Mouse (Mus musculus): Measurements from ENCODE around the gene Aym1. TPM values are rescaled to one million over a fixed set of nuclear protein-coding genes. Genes with fewer than 3 reads are reported as not detected.
"Not testable (repeated sequence)": the region's sequence is repeated elsewhere in the genome, so short reads cannot be mapped to it uniquely, and the experiment has no call there.

Gene Aym1
- polyA plus RNA-seq, 1 experiment from 2014 or later, result not detected

DNA sequence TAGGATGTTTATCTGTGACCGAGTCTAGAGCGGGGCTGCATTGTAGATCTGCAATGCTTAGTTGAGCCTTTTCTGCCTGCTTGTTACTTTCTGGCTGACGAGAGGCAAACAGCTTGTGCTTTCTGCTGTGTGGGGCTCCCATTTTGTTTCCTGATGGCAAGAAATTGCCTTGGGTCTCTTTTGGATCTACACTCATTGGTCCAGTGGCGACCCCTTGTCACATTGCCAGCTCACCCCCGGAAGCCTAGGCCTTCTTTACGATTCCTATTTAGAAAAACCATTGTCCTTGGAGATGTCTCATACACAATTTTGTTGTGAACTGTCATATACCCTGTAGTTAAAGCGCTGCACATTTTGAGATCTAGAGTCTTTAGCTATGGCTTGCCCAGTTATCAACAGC lies 4.2 kb downstream of the Aym1 start:
- Histone ChIP-seq H3K4me1 (ENCODE audit: insufficient read depth) (no peaks in the 10 kb centered on the region), H3K36me3 (replicated peaks; ENCODE audit: insufficient read depth, low read length) (no peaks in the 10 kb centered on the region), H3K27ac (ENCODE audit: low read depth) (no peak overlapping the region), H3K4me3 (ENCODE audit: low read depth, low read length) (no peak overlapping the region), H3K9ac (replicated peaks) (no peak overlapping the region), H3K4me2 (ENCODE audit: low read depth, low read length) (no peak overlapping the region), H3K27me3 (ENCODE audit: insufficient read depth, low read length) (peaks cover 3% of the 10 kb centered on the region; the same call in 1 of the 2 replicates), H3K9me3 (ENCODE audit: low read length) (no peaks in the 10 kb centered on the region)
- WGBS (ENCODE audit: insufficient replicate concordance), result 70% methylated on average over 7 of the region's 7 CpGs
- TF ChIP-seq EP300 (IDR thresholded peaks at IDR 0.05; ENCODE audit: low read depth) (no peak), CTCF (IDR thresholded peaks at IDR 0.05; ENCODE audit: low read depth) (no peak)
- DNase-seq (no peak), ATAC-seq (no peak)

DNA sequence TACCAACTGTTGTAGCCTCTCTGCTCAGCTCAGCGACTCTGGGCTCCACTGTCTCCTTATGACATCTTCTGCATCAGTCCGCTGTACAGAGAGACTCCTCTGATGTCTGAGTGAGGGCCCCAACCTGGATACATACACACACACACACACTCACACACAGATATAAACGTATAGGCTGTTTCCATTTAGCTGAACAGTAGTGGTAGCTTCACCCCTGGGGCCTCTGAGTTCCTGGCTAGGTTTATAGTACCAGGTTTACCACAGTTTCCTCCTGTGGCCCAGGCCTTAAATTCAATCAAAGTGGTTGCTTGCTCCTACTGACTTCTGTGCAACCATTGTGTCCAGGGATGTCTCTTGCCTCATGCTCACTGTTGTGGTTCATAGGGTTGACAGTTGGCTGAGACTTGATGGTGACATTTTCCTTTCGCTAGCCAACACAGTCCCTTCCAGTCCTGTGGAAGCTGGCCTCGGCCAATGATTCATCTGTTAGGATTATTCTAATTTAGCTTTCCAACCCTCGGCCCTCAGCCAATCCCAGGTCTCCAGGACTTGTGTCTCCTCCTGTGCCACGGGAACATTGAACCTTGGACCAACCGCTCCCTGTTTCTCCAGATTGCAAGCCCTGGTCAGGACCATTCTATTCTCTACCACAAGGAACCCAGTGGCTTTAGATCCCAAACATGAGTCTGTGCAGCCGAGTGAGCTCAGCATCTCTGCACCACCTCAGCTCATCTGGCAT lies 5.3 kb downstream of the Aym1 start:
- Histone ChIP-seq H3K36me3 (replicated peaks; ENCODE audit: insufficient read depth, low read length) (no peaks in the 10 kb centered on the region), H3K27ac (ENCODE audit: low read depth) (no peak overlapping the region), H3K4me1 (ENCODE audit: insufficient read depth) (no peaks in the 10 kb centered on the region), H3K4me3 (ENCODE audit: low read depth, low read length) (no peak overlapping the region), H3K27me3 (ENCODE audit: insufficient read depth, low read length) (peaks cover 7% of the 10 kb centered on the region), H3K9me3 (ENCODE audit: low read length) (no peaks in the 10 kb centered on the region), H3K9ac (replicated peaks) (no peak overlapping the region), H3K4me2 (ENCODE audit: low read depth, low read length) (no peak overlapping the region)
- no peak for DNase-seq
- ATAC-seq, result no peak
- WGBS (ENCODE audit: insufficient replicate concordance), result 59% methylated on average over 9 of the region's 9 CpGs
- TF ChIP-seq EP300 (IDR thresholded peaks at IDR 0.05; ENCODE audit: low read depth), result no peak
- TF ChIP-seq CTCF (IDR thresholded peaks at IDR 0.05; ENCODE audit: low read depth), result no peak

DNA sequence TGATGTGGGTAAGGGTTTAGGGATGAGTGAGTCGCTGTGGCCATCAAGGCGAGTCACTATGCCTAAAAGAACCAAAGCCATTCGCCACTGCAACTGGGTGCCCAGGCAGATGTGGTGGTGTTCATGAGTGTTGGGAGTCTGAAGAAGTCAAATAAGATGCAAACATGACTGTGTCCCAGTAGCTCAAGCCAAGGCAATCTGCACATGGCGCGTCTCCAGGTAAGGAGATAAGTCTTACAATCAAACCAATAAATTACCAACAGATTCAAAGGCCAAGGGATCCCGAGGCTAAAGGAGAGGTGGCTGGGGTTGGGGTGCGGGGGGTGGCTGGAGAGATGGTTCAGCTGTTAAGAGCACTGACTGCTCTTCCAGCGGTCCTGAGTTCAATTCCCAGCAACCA lies 6.1 kb downstream of the Aym1 start:
- Histone ChIP-seq H3K9ac (replicated peaks) (no peak overlapping the region), H3K36me3 (replicated peaks; ENCODE audit: insufficient read depth, low read length) (no peaks in the 10 kb centered on the region), H3K27ac (ENCODE audit: low read depth) (no peak overlapping the region), H3K4me3 (ENCODE audit: low read depth, low read length) (no peak overlapping the region), H3K9me3 (ENCODE audit: low read length) (no peaks in the 10 kb centered on the region), H3K4me2 (ENCODE audit: low read depth, low read length) (no peak overlapping the region), H3K27me3 (ENCODE audit: insufficient read depth, low read length) (peaks cover 7% of the 10 kb centered on the region), H3K4me1 (ENCODE audit: insufficient read depth) (no peaks in the 10 kb centered on the region)
- WGBS (ENCODE audit: insufficient replicate concordance), result 77% methylated on average over 8 of the region's 8 CpGs
- TF ChIP-seq EP300 (IDR thresholded peaks at IDR 0.05; ENCODE audit: low read depth) (no peak), CTCF (IDR thresholded peaks at IDR 0.05; ENCODE audit: low read depth) (no peak)
- no peak for ATAC-seq
- DNase-seq, result no peak

DNA sequence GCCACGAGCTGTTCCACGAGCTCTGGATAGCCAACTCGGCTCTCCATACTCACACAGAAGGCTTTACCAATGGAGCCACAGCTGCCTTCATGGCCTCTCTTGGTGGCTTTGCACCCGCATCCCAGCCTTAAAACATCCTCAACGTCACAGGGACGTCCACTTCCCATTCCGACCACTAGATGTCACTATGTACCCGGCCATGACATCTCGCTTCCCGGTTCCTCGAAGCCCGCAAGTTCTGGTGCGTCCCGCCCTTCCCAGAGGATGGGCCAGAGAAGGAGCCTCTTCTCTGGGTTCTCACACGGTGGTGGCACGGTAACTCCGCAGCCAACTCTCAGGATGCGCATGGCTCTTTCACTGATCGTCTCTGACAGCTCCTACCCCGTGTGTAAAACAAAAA lies 8.8 kb downstream of the Aym1 start:
- peaks cover 7% of the 10 kb centered on the region for H3K27me3 ChIP-seq (ENCODE audit: insufficient read depth, low read length)
- TF ChIP-seq EP300 (IDR thresholded peaks at IDR 0.05; ENCODE audit: low read depth), result no peak
- TF ChIP-seq CTCF (IDR thresholded peaks at IDR 0.05; ENCODE audit: low read depth), result peak; percentile 94
- ATAC-seq, result no peak
- H3K27ac ChIP-seq (ENCODE audit: low read depth), result no peak overlapping the region
- H3K9me3 ChIP-seq (ENCODE audit: low read length), result no peaks in the 10 kb centered on the region
- H3K4me1 ChIP-seq (ENCODE audit: insufficient read depth), result no peaks in the 10 kb centered on the region
- no peaks in the 10 kb centered on the region for H3K36me3 ChIP-seq (replicated peaks; ENCODE audit: insufficient read depth, low read length)
- WGBS (ENCODE audit: insufficient replicate concordance), result 5% methylated on average over 20 of the region's 20 CpGs
- DNase-seq, result peak; percentile 72
- no peak overlapping the region for H3K9ac ChIP-seq (replicated peaks)
- H3K4me2 ChIP-seq (ENCODE audit: low read depth, low read length), result no peak overlapping the region
- no peak overlapping the region for H3K4me3 ChIP-seq (ENCODE audit: low read depth, low read length)

DNA sequence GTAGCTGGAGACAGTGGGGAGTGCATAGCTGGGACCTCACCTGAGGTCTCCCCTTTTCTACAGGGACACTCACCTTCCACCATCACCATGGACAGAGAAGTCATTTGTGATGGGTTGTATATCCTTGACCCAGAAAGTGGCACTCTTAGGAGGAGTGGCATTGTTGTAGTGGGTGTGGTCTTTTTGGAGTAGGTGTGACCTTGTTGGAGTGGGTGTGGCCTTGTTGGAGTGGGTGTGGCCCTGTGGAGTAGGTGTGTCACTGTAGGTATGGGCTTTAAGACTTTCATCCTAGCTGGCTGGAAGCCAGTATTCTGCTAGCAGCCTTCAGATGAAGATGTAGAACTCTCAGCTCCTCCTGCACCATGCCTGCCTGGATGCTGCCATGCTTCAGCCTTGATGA lies 10.6 kb downstream of the Aym1 start:
- not testable (repeated sequence) for H3K36me3 ChIP-seq (replicated peaks; ENCODE audit: insufficient read depth, low read length); H3K4me1 ChIP-seq (ENCODE audit: insufficient read depth); H3K27ac ChIP-seq (ENCODE audit: low read depth); H3K4me2 ChIP-seq (ENCODE audit: low read depth, low read length); DNase-seq; H3K9me3 ChIP-seq (ENCODE audit: low read length); ATAC-seq; H3K9ac ChIP-seq (replicated peaks); H3K4me3 ChIP-seq (ENCODE audit: low read depth, low read length)
- H3K27me3 ChIP-seq (ENCODE audit: insufficient read depth, low read length), result peaks cover 10% of the 10 kb centered on the region

DNA sequence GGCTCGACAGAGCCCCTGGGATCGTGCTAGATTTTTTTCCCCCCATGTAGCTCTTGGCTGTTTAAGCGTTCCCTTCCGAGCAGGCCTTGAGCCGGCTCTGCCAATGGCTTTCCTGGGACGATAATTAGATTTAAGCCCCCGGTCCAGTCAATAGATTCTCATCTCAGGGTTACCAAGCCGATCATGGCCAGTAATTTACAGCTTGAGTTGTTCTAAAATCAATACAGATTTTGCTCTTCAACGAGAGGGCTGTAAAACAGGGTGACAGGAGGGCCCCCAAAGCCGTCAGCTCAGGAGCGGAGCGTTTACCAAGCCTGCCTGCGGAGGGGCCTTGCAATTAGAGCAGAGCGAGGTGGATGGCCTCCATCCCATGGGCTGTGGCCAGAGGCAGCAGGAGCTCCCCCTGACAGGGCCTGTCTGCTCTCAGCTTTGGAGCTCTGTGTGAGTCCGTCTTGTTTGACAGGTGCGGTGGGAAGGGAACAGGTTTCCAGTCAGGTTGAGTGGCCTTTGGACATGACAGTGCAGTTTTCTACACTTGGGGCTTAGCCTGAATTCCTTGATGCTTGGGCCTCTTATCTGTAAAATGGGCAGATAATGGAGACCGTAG lies 12.3 kb downstream of the Aym1 start:
- no peaks in the 10 kb centered on the region for H3K9me3 ChIP-seq (ENCODE audit: low read length)
- no peaks in the 10 kb centered on the region for H3K4me1 ChIP-seq (ENCODE audit: insufficient read depth)
- DNase-seq (no peak), ATAC-seq (no peak)
- no peak overlapping the region for H3K4me2 ChIP-seq (ENCODE audit: low read depth, low read length)
- TF ChIP-seq EP300 (IDR thresholded peaks at IDR 0.05; ENCODE audit: low read depth), result no peak
- no peak for TF ChIP-seq CTCF (IDR thresholded peaks at IDR 0.05; ENCODE audit: low read depth)
- H3K36me3 ChIP-seq (replicated peaks; ENCODE audit: insufficient read depth, low read length), result no peaks in the 10 kb centered on the region
- no peak overlapping the region for H3K4me3 ChIP-seq (ENCODE audit: low read depth, low read length)
- peaks cover 16% of the 10 kb centered on the region for H3K27me3 ChIP-seq (ENCODE audit: insufficient read depth, low read length)
- 78% methylated on average over 17 of the region's 17 CpGs for WGBS (ENCODE audit: insufficient replicate concordance)
- no peak overlapping the region for H3K9ac ChIP-seq (replicated peaks)
- H3K27ac ChIP-seq (ENCODE audit: low read depth), result no peak overlapping the region

Data from liver, postnatal 0 days (tissue).